Mouse (Mus musculus) heart, embryonic 14.5 days (tissue): ENCODE measurements around the gene Olfr94. TPM values are rescaled to one million over a fixed set of nuclear protein-coding genes. Genes with fewer than 3 reads are reported as not detected.

Experiments
- ATAC-seq: fragments of 200-750 bp; cut with Nextera tagmentation; 2 replicates; pipeline ENCODE4 v1.8.0; 2017; ENCODE audit warnings: low read depth, moderate TSS enrichment; ENCODE audit not compliant: insufficient number of reproducible peaks, insufficient read depth, low FRiP score
- H3K27ac ChIP-seq, 2 experiments: fragments of 200-500 bp in 1 of 2; fragments of 300-500 bp in 1 of 2; sonication (generic) in 1 of 2; replicated peaks in 1 of 2; 2 replicates each; pipeline ENCODE4 v1.5.1; 2012 to 2014; ENCODE audit warnings: low read depth in 2 of 2, low read length in 2 of 2, control low read depth in 1 of 2, mild to moderate bottlenecking in 1 of 2, mixed read lengths in 1 of 2; ENCODE audit not compliant: control insufficient read depth in 1 of 2, insufficient read depth in 1 of 2
- H3K27me3 ChIP-seq: fragments of 300-500 bp; sonication (generic); 2 replicates; pipeline ENCODE4 v1.6.1; 2014; ENCODE audit warnings: mild to moderate bottlenecking, low read length, control low read depth; ENCODE audit not compliant: control insufficient read depth, insufficient read depth
- H3K36me3 ChIP-seq: fragments of 300-500 bp; sonication (generic); 2 replicates; pipeline ENCODE4 v1.6.1; 2014; ENCODE audit warnings: mild to moderate bottlenecking, control low read depth, low read length, mixed read lengths; ENCODE audit not compliant: control insufficient read depth, insufficient read depth
- H3K4me1 ChIP-seq, 2 experiments: fragments of 200-500 bp in 1 of 2; fragments of 300-500 bp in 1 of 2; sonication (generic) in 1 of 2; 2 replicates each; pipeline ENCODE4 v1.6.1; 2012 to 2014; ENCODE audit warnings: low read length in 2 of 2, control low read depth in 1 of 2, mixed read lengths in 1 of 2; ENCODE audit not compliant: control insufficient read depth in 2 of 2, insufficient read depth in 2 of 2
- H3K4me2 ChIP-seq: fragments of 300-500 bp; sonication (generic); 2 replicates; pipeline ENCODE4 v1.6.1; 2014; ENCODE audit warnings: mild to moderate bottlenecking, low read length
- H3K4me3 ChIP-seq, 2 experiments: fragments of 200-500 bp in 1 of 2; fragments of 300-500 bp in 1 of 2; sonication (generic) in 1 of 2; 2 replicates each; pipeline ENCODE4 v1.5.1; 2012 to 2014; ENCODE audit warnings: low read length in 2 of 2, mild to moderate bottlenecking in 2 of 2, control low read depth in 1 of 2, low read depth in 1 of 2, moderate library complexity in 1 of 2; ENCODE audit not compliant: control insufficient read depth in 1 of 2, insufficient read depth in 1 of 2
- H3K9ac ChIP-seq: fragments of 300-500 bp; sonication (generic); 2 replicates; pipeline ENCODE4 v1.6.1; 2014; ENCODE audit warnings: mild to moderate bottlenecking, low read length
- H3K9me3 ChIP-seq: fragments of 300-500 bp; sonication (generic); 2 replicates; pipeline ENCODE4 v1.6.1; 2016; ENCODE audit warnings: low read length, control low read depth; ENCODE audit not compliant: control insufficient read depth
- WGBS: fragments of 180-500 bp; shearing (Covaris S2); extraction: QIAGEN DNeasy Blood & Tissue Kit; methylation state at CpG from one replicate; pipeline ENCODE4 v1.1.7; 2014; 5-methylcytosine and 5-hydroxymethylcytosine counted together
- polyA plus RNA-seq: library from polyadenylated mRNA; unstranded; fragments of >200 nt; fragmentation: Nextera tagmentation; extraction: Ambion mirVana; gene quantifications from 2 replicates; pipeline ENCODE4 v1.2.1, GENCODE M21; 2014

The Olfr94 gene
- polyA plus RNA-seq, 1 experiment from 2014 or later = not detected

- H3K9ac ChIP-seq = no peak within 1 kb of the TSS
- H3K36me3 ChIP-seq = no peaks in the 10 kb centered on the region
- no peak for ATAC-seq
- H3K27ac ChIP-seq = no peak within 1 kb of the TSS
- no peaks in the 10 kb centered on the region for H3K9me3 ChIP-seq
- H3K27me3 ChIP-seq = peaks cover 40% of the 10 kb centered on the region
- peaks cover 0 to 11% of the 10 kb centered on the region in 2 experiments; a peak in 2 of 4 replicates for H3K4me1 ChIP-seq
- no peak within 1 kb of the TSS for H3K4me3 ChIP-seq
- WGBS = 69% methylated on average over 2 of the region's 2 CpGs
- H3K4me2 ChIP-seq = no peak within 1 kb of the TSS
Measured at GRCm38 (mm10) chr17:37193656-37194055, 7.1 kb downstream of the Olfr94 start, which contains the start of gene Ubd. Ubd (plus strand) TSS chr17:37193892.

GRCm38 (mm10) chr17:37193032-37193431 lies 7.8 kb downstream of the Olfr94 start:
- no peak for ATAC-seq
- no peak overlapping the region for H3K27ac ChIP-seq
- peaks cover 34% of the 10 kb centered on the region for H3K27me3 ChIP-seq

GRCm38 (mm10) chr17:37190711-37191110 lies 10.1 kb downstream of the Olfr94 start:
- no peak overlapping the region for H3K4me3 ChIP-seq
- H3K9ac ChIP-seq = no peak overlapping the region
- no peak for ATAC-seq
- peaks cover 12% of the 10 kb centered on the region for H3K27me3 ChIP-seq
- H3K4me2 ChIP-seq = no peak overlapping the region
- no peak overlapping the region for H3K27ac ChIP-seq
- WGBS = 31% methylated on average over 2 of the region's 2 CpGs
- H3K9me3 ChIP-seq = no peaks in the 10 kb centered on the region
- H3K36me3 ChIP-seq = no peaks in the 10 kb centered on the region
- no peaks in the 10 kb centered on the region for H3K4me1 ChIP-seq

More at GRCm38 (mm10) chr17:37193032-37193431, 7.8 kb downstream of the Olfr94 start:
- Histone ChIP-seq H3K4me2 (no peak overlapping the region), H3K9me3 (no peaks in the 10 kb centered on the region), H3K4me3 (no peak overlapping the region), H3K9ac (no peak overlapping the region), H3K36me3 (no peaks in the 10 kb centered on the region), H3K4me1 (peaks cover 0 to 11% of the 10 kb centered on the region in 2 experiments; a peak in 2 of 4 replicates)

GRCm38 (mm10) chr17:37185474-37185873 lies 15.3 kb downstream of the Olfr94 start:
- H3K27me3 ChIP-seq = no peaks in the 10 kb centered on the region
- no peak for ATAC-seq
- no peak overlapping the region for H3K9ac ChIP-seq
- H3K4me3 ChIP-seq = no peak overlapping the region
- no peaks in the 10 kb centered on the region for H3K4me1 ChIP-seq
- H3K36me3 ChIP-seq = no peaks in the 10 kb centered on the region
- no peaks in the 10 kb centered on the region for H3K9me3 ChIP-seq
- 25% methylated on average over 6 of the region's 6 CpGs for WGBS
- no peak overlapping the region for H3K4me2 ChIP-seq
- no peak overlapping the region for H3K27ac ChIP-seq

- no peak for ATAC-seq
- no peak within 1 kb of the TSS for H3K4me3 ChIP-seq
- no peaks in the 10 kb centered on the region for H3K27me3 ChIP-seq
- H3K36me3 ChIP-seq = no peaks in the 10 kb centered on the region
- no peaks in the 10 kb centered on the region for H3K4me1 ChIP-seq
- H3K27ac ChIP-seq = no peak within 1 kb of the TSS
- H3K9me3 ChIP-seq = no peaks in the 10 kb centered on the region
- no peak within 1 kb of the TSS for H3K4me2 ChIP-seq
- no peak within 1 kb of the TSS for H3K9ac ChIP-seq
Measured at GRCm38 (mm10) chr17:37161394-37161793, 39.4 kb downstream of the Olfr94 start, which contains the start of gene Olfr93. Olfr93 (minus strand) TSS chr17:37161494.

Other genes starting within 250 kb of the Olfr94 start
- 95.7 and 98.4 TPM in 2 replicates for gene Ppp1r11, start 249.3 kb downstream of the Olfr94 start, polyA plus RNA-seq
- gene Znrd1, start 242.4 kb downstream of the Olfr94 start, polyA plus RNA-seq = 42.0 and 43.9 TPM in 2 replicates
- 8.1 and 8.6 TPM in 2 replicates for gene Znrd1as, start 242.4 kb downstream of the Olfr94 start, polyA plus RNA-seq
- gene 2410137M14Rik, start 219.8 kb downstream of the Olfr94 start, polyA plus RNA-seq = 0.32 TPM in 1 of 2 replicates, not detected in the other
- gene H2-M5, start 211.5 kb downstream of the Olfr94 start, polyA plus RNA-seq = 0.23 and 0.75 TPM in 2 replicates
- 38.3 and 43.4 TPM in 2 replicates for gene Zfp57, start 199.8 kb downstream of the Olfr94 start, polyA plus RNA-seq
- gene Mog, start 177.6 kb downstream of the Olfr94 start, polyA plus RNA-seq = 0.15 TPM in 1 of 2 replicates, not detected in the other
- 3.6 and 8.0 TPM in 2 replicates for gene Gabbr1, start 155.0 kb downstream of the Olfr94 start, polyA plus RNA-seq
- gene Olfr90, start 112.5 kb downstream of the Olfr94 start, polyA plus RNA-seq = not detected in 2 replicates
- gene Olfr91, start 102.7 kb downstream of the Olfr94 start, polyA plus RNA-seq = not detected in 2 replicates
- gene Olfr92, start 80.9 kb downstream of the Olfr94 start, polyA plus RNA-seq = not detected in 2 replicates
- gene Olfr93, start 39.5 kb downstream of the Olfr94 start, polyA plus RNA-seq = not detected in 2 replicates
- not detected in 2 replicates for gene Ubd, start 7.1 kb downstream of the Olfr94 start, polyA plus RNA-seq
- gene Olfr95, start 12.1 kb upstream of the Olfr94 start, polyA plus RNA-seq = not detected in 2 replicates
- gene Olfr96, start 19.2 kb upstream of the Olfr94 start, polyA plus RNA-seq = not detected in 2 replicates
- not detected in 2 replicates for gene Olfr97, start 36.3 kb upstream of the Olfr94 start, polyA plus RNA-seq
- gene Olfr98, start 62.8 kb upstream of the Olfr94 start, polyA plus RNA-seq = not detected in 2 replicates
- gene H2-M3, start 69.2 kb upstream of the Olfr94 start, polyA plus RNA-seq = 1.1 and 2.1 TPM in 2 replicates
- not detected in 2 replicates for gene Olfr99, start 82.5 kb upstream of the Olfr94 start, polyA plus RNA-seq
- gene Olfr101, start 103.3 kb upstream of the Olfr94 start, polyA plus RNA-seq = not detected in 2 replicates
- gene Olfr102, start 116.1 kb upstream of the Olfr94 start, polyA plus RNA-seq = not detected in 2 replicates
- gene Olfr103, start 138.7 kb upstream of the Olfr94 start, polyA plus RNA-seq = not detected in 2 replicates
- gene Olfr104-ps, start 158.6 kb upstream of the Olfr94 start, polyA plus RNA-seq = not detected in 2 replicates
- not detected in 2 replicates for gene Olfr105-ps, start 178.0 kb upstream of the Olfr94 start, polyA plus RNA-seq
- gene Olfr106-ps, start 189.4 kb upstream of the Olfr94 start, polyA plus RNA-seq = not detected in 2 replicates
- gene Olfr107, start 198.2 kb upstream of the Olfr94 start, polyA plus RNA-seq = not detected in 2 replicates
- not detected in 2 replicates for gene Olfr108, start 244.5 kb upstream of the Olfr94 start, polyA plus RNA-seq